Mouse (Mus musculus) lung, postnatal 10 days (tissue): ENCODE data around the gene Stradb.
A peak's percentile ranks its signal among the peaks of the same experiment; 100 is the strongest.

Experiments used
- DNase-seq: peaks from one replicate; pipeline ENCODE4 v3.0.0; 2021

Stradb gene

DNA sequence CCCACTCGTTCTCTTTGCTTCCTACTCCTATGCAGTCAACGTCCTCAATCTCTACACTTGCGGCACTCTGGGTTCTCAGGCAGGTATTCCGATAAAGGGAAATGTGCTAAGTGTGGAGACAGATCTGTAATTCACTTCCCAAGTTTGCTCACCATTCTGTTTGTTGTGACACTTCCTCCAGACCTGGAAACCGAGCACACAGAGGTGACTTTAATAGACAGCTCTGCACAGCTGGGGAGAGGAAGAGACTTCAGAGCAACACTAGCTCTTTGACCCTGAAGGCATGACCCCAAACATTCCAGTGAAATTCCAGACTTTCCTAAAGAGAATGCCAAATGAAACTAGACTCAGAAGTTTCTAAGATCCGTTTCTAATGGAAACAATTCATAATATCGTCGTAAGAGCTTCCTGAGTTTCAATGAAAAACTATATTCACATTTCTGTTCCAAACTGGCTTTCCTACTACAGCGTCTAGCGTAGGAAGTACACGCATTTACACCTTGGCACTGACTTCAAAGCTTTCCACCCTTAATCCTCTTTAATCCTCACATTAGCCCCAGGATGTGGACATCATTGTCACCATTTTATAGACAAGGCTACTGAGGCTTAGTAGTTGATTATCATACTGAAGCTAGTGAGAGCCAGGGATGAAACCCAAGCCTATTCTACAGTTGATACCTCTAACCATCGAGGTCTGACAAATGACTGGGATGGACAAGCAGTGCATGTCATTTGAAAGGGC, 12.0 kb upstream of the Stradb start:
- no peak for DNase-seq

DNA sequence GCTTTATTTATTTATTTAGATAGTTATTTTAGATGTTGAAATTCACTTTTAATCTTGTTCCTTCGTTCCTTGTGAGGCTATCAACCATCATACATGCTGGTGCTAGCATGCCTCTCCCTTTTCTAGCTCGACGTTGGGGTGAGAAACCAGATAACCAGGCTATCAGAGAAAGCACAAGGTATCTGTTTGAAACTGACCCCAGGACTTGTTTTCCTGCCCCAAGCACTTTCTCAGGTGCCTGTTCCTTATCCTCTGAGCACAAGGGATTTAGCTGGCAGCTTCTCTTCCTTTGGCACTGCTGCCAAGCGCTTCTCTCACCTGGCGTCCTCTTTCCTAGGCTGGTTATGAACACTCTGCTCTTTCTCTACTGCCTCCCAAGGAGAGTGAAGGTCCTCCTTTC, 10.9 kb upstream of the Stradb start:
- no peak for DNase-seq

DNA sequence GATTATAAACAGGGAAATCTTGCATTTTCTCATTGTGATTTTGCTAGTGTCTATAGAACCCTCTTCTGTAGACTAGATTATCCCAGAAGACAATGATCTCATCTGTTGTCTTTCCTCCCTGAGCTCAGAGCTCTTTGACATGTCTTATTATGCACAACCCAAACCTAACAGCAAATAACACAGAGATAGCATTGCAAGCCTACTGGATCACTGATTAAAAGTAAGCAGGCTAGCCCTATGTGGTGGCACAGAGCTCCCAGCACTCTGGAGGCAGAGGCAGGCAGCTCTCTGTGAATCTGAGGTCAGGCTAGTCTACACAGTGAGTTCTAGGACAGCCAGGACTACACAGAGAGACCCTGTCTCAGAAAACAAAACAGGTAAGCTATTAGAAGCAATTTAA, 10.5 kb upstream of the Stradb start:
- DNase-seq: no peak

DNA sequence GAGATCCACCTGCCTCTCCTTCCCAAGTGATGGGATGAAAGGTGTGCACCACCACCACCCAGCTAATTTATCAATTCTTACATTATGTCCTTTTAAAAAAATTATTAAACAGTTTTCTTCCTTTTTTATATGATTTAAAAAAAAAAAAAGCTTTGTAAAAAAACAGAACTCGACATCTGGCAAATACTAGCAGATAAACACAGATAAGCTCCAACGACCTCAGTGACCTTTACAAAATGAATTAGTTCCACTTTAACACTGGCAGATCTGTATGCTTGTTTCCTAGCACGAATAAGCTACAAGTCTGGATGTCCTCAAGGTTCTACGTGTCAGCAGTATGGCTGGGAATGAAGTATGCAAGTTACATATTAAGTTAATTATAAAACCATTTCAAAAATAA, 5.8 kb upstream of the Stradb start:
- DNase-seq: no peak

DNA sequence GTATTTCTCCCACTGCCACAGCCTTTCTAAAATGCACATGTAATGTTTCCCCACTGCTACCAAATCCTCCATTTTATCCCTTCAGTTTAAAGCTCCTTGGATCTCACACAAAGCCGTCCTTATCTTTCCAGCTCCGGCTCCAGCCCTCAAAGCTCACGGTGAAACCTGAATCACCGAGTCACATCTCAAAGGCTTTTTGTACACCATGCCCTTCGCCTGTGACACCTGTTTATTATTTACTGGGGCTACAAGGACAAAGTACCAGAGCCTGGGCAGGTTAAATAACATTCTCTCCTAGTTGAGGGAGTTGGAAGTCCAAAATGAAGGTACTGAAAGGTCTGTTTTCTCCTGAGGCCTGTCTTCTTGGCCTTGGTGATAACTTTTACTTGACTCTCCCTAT, 3.3 kb upstream of the Stradb start:
- DNase-seq: no peak

DNA sequence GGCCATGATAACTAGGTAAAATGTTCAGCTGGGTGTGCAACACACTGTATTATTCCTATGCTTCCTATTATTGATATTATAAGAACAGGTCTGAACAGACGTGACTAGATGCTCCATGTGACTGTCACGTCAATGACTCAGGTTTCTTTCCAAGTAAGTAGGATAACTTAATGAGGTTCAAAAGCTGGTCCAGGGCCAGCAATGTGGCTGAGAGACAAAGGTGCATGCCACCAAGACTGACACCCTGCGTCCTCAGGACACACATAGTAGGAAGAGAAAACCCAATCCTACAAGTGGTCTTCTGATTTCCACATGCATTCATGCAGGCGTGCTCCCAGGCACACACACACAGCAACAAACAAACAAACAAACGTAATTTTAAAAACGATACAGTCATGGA, 2.2 kb upstream of the Stradb start:
- no peak for DNase-seq

DNA sequence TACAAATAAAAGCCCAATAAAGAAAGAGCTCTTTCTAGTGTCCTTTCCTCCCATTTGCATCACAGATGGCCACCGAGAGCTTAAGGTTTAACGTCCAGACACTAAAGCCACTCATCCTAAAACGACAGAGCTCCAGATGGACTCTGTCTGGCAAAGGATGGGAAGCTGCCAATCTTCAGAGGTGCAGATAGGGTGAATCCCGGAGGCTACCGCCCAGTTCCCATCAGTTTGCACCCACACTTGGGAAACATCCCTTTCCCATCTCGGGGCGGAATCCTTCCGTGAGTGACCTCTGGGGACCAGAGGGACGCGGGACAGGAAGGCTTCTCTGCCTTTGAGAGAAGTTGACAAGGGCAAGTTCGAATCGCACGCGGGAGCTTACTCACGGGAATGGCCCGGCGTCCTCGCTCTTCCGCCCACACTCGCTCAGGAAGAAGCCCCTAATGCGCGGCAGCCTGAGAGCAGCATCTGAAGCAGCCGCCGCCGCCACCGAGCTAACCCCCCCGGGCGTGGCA, 414 bp upstream of the Stradb start:
- DNase-seq: no peak

DNA sequence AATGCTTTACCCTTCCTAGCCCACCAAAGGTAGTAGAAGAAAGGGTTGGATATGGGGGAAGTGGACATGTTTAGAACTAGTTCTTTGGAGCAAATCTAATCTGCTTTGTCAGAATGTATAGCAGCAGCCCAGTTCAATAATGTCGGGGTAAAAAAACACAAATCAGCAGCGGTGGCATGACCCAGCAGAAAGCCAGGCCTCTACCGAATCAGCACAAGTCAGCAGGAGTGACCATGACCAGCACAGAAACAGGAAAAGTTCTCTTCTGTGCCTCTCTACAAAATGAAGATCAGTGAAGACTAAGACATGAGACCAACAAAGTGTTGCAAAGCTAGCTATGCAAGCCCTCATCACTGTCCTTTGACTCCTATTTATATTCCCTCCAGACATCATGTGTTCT, 9.0 kb downstream of the Stradb start:
- no peak for DNase-seq

DNA sequence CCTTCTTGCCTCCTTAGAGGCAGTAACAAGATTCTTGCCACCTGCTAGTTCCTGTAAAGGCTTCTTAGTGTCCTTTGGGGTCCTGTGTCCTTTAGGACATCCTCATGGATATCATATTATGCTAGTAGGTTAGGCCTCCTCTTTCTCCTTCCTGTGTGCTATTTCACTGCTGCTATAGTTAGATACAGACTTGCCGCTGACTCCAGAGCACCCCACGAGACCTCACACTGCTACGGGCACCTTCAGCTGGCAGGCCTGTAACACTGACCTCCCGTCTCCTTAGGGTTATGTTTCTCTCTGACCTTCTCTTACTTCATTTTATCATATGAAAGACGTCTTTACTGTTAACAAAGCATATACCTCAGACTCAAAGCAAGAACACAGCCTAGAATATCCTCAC, 11.3 kb downstream of the Stradb start:
- DNase-seq: no peak

DNA sequence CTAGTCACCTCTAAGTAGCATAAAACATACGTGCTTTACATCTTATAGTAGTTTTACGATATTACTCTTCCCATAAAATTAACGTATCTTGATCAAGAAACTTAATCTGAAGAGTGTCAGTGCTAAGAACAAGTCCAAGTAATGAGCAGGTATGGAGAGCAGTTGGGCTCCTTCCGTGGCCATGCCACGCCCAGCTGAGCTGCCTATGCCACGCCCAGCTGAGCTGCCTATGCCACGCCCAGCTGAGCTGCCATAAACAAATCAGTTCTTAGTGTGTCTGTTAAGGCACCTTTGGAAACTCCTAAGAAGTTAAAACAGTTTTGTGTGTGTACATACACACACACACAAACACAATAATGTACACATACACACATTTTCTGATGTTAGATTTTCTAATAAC, 19.8 kb downstream of the Stradb start:
- DNase-seq: no peak

DNA sequence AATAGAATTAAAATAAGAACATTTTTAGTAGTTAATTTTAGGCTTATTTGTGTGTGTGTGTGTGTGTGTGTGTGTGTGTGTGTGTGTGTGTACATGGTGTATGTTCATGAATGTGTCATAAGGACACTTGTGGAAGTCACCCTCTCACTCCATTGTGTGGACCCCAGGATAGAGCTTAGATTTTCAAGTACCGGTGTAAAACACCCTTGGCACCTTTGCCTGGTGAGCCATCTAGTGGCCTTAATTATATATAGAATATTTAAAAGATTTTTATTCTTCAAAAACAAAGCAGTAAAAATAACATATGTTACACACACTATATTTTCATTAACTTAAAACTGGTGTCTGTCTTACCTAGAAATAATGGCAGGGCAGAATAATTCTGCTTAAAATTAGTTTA, 20.4 kb downstream of the Stradb start:
- DNase-seq: no peak

DNA sequence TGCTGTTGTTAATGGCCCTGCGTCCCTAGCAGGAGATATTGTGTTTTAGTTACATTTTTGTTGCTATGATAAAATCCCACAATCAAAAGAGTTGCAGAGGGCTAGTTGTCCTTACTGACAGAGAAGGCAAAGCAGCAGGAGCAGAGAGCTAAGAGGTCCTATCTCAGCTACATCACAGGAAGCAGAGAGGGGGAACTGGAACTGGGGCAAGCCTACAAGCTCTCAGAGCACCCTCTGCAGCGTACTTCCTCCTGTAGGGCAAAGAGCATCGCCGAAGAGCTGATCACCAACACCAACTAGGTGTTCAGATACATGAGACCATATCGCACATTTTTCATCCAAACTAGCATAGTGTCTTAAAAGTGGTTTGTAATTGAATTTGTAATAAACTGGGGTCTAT, 22.0 kb downstream of the Stradb start:
- DNase-seq: no peak

DNA sequence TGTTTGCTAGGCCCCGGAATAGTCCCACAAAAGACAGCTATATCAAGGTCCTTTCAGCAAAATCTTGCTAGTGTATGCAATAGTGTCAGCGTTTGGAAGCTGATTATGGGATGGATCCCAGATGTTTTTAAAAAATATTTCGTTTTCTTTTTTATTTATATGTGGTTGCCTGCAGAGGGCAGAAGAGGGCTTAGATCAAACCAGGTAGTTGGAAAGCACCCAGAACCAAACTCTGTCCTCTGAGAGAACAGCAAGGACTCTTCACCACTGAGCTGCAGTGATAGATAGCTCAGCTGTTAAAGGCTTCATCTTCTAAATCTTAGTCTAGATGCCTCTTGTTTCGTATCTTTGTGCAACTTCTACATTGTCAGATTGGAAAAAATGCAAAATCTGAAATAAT, 35.9 kb downstream of the Stradb start:
- DNase-seq: peak; percentile 42

DNA sequence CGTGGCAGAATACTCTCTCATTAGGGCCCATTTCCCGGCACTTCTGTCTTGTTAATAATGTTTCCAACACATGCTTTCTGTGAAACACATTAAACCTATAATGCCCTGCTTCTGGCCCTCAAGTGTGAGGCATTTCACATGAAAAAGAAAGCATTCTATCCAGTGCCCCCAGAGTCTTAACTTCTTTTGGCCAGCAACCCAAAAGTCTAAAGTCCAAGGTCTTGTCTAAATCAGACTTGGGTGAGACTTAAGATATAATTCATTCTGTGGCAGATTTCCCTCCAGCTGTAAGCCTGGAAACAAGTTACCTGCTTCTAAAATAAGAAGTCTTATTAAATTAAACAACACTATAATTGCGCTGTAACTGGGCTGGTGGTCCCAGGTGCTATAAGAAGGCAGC, 48.2 kb downstream of the Stradb start:
- DNase-seq: no peak

DNA sequence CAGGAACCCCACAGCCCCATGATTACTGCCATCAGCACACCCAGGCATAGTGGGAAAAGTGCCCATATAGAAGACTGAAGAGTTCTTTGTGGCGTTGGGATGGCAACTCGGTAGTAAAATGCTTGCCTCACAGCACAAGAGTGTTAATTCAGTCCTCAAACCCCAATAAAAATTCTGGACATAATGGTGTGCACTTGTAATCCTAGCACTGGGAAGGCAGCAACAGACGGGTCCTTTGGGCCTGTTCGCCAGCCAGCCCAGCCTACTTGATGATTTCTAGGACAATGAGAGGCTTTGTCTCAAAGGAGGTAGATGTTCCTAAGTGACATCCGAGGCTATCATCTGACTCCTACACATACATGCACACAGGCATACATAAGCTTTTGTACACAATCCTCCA, 64.4 kb downstream of the Stradb start:
- no peak for DNase-seq
